Mouse (Mus musculus) testis, postnatal 14 days (tissue): Measurements from ENCODE around the gene Nudt1.

Experiments used
- DNase-seq: peaks from one replicate; pipeline ENCODE4 v3.0.0; 2021; ENCODE audit warnings: low spot score

Gene Nudt1

DNA sequence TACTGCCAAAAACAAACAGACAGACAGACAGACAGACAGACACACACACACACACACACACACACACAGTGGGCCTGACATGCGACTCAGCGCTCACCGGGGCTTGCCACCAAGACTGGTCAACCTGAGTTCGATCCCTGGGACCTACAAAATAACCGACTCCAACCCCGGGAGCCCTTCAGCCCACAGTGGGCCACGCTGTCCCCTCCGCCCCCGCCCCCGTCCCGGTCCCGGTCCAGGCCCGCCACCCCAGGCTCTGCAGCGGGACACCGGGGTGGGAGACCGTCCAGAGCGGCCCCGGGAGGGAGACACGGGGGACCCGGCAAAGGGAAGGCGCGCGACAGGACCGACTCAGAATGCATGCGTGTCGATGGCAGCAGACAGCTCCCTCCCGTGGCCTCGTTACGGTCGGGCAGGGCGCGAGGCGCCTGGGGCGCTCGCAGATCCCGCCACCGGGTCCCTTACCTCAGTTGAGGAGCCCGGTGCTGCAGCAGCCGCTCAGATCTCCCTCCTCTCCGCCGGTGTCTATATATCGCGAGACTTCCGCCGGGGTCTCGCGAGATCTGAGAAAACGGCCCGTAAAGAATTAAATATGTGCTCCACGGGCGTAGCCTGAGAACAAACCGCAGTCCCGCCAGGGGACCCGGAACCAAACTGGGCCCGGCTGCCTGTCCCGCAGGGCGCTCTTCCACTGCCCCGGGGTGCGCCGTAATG, at the start of gene Nudt1, which contains the start of gene Mad1l1:
Gene Nudt1, plus strand, starts transcription at position 615 of the 714 bp plus-strand sequence.
Gene Mad1l1, minus strand, starts transcription at position 511 of the 714 bp plus-strand sequence.
- DNase-seq: peak; percentile 94

GRCm38 (mm10) chr5:140276779-140277178, 44.7 kb upstream of the Nudt1 start:
- no peak for DNase-seq

- no peak for DNase-seq
Measured at GRCm38 (mm10) chr5:140280205-140280604, 41.3 kb upstream of the Nudt1 start.

DNA sequence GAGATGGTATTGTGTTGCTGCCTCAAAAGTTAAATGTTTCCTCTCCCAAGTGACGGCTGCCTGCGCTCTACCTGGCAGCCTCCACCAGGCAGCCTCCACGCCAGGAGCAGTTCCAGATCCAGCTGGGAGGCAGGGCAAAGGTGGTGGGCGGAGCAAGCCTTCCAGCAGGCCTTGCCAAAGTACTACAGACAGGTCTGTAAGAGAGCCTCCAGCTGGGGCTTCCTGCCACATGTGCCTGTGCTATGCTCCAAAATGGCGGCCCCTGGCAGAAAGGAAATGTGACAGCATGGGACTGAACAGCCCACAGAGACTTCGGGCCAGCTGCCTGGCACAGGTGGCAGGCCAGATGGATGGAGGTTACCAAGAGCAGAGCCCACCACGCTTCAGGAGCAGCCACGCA, 39.1 kb upstream of the Nudt1 start:
- no peak for DNase-seq

DNA sequence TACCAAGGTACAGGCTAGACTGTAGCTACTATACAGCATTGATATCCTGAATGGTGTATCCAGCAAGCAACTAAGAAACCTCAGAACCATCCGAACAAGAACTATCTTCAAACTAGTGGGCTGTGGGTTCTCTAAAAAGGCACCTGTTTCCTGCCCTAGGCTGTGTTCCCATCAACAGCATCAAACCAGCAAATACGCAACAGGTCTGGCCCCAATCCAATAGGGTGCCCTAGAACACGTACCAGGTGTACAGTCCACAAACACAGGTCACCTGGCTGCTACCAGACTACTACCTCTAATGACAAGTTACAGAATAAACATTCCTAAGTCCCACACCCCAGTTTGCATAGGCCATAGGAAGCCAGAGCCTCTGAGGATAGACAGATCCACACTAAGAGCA, 38.6 kb upstream of the Nudt1 start:
- DNase-seq: no peak

DNA sequence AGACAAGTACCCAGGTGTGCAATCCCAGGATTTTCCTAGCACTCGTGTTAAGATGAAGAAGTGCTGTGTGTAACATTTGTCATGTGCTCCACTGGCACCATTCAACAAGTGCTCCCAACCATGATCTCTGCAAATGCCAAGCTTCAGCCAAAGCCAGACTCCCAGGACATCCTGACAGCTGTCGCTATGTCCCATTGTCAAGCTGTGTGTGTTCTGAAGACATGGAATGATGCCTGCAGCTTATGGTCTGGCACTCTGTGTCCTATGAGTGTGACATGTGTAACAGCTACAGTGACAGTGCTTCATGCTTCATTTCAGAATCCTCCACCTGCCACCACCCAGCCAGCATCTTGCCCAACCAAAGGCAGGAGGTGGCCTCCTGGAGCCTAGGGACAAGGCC, 37.4 kb upstream of the Nudt1 start:
- DNase-seq: no peak

DNA sequence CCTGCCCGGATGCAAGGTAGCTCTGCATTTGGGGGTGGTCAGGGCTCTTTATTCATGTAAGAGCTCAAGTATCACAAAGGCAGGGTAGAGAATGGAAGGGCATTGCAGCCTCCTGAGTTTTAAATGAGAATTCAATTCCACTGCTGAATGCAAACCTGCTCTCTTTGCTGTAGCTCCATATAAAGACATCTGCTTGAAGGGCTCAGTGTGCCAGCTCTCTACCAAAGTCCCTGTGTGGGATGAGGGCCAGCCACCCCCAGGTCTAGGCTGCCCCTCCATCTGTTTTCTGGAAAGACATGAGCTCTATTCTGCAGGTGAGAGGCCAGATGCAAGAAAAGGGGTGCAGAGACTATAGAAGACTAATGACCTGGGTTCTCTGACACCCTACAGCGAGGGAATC, 36.7 kb upstream of the Nudt1 start:
- no peak for DNase-seq

- DNase-seq: no peak
Measured at GRCm38 (mm10) chr5:140288287-140288686, 33.2 kb upstream of the Nudt1 start.

- DNase-seq: no peak
Measured at GRCm38 (mm10) chr5:140289161-140289560, 32.3 kb upstream of the Nudt1 start.

- DNase-seq: no peak
Measured at GRCm38 (mm10) chr5:140292152-140292551, 29.3 kb upstream of the Nudt1 start.

GRCm38 (mm10) chr5:140298291-140298690, 23.2 kb upstream of the Nudt1 start:
- DNase-seq: no peak

GRCm38 (mm10) chr5:140306016-140306415, 15.4 kb upstream of the Nudt1 start:
- DNase-seq: no peak

- DNase-seq: no peak
Measured at GRCm38 (mm10) chr5:140307602-140308001, 13.9 kb upstream of the Nudt1 start.

DNA sequence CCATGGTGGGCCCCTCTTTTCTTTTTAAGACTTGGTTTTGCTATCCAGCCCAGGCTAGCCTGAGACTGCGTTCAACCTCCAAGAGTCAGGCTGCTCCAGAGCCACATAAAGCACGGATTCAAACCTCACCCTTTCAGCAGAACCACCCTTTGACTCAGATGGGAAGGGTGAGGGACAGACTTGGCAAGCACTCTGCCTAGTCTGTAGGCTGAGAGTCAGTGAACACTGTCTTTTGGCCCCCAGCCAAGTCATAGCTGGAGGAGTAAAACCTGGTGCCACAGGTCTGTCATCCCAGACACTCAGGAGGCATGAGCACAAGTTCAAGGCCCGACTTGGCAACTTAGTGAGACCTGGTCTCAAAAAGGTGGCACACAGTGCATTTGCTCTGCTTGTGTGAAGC, 4.7 kb upstream of the Nudt1 start:
- no peak for DNase-seq

GRCm38 (mm10) chr5:140321756-140322575, 510 bp downstream of the Nudt1 start:
- no peak for DNase-seq

GRCm38 (mm10) chr5:140324058-140324457, 2.6 kb downstream of the Nudt1 start:
- peak; percentile 76 for DNase-seq

- DNase-seq: peak; percentile 79
Measured at GRCm38 (mm10) chr5:140331615-140332512, 10.4 kb downstream of the Nudt1 start, which contains the start of gene Mrm2. Mrm2 (minus strand) TSS chr5:140331898.

GRCm38 (mm10) chr5:140332519-140332918, 11.1 kb downstream of the Nudt1 start:
- DNase-seq: no peak

DNA sequence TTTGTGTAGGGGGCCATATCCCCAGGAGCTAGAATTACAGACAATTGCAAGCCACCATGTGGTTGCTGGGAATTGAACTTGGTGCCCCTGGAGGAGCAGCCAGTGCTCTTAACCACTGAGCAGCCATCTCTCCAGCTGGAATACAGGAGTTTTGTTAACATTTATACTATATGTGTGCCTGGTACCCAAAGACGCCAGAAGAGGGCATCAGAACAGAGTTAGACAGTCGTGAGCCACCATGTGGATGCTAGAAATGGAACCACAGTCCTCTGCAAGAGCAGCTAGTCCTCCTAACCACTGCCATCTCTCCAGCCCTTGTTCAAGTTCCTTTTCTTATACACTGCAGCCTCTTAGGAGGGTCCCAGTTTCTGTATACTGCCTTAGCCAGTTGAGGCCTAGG, 12.2 kb downstream of the Nudt1 start:
- DNase-seq: no peak

DNA sequence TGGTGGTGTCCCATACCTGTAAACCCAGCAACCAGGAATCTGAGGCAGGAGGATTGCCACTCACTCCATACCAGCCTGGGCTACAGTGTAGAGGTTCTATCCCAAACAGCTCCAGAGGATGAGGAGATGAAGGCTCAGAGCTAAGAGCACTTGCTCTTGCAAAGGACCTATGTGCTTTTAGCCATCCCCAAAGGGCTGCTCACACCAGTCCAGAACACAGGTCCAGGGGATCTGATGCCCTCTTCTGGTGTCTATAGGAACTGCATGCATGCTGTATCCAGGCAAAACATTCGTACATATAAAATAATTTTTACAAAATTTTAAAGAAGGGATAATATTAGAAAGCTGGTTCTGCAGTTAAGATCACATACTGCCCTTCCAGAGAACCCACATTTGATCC, 15.2 kb downstream of the Nudt1 start:
- no peak for DNase-seq

- DNase-seq: no peak
Measured at GRCm38 (mm10) chr5:140338779-140339178, 17.3 kb downstream of the Nudt1 start.

- DNase-seq: no peak
Measured at GRCm38 (mm10) chr5:140339836-140340235, 18.4 kb downstream of the Nudt1 start.
